Mouse (Mus musculus): Measurements from ENCODE around the gene Apobec4.

DNA sequence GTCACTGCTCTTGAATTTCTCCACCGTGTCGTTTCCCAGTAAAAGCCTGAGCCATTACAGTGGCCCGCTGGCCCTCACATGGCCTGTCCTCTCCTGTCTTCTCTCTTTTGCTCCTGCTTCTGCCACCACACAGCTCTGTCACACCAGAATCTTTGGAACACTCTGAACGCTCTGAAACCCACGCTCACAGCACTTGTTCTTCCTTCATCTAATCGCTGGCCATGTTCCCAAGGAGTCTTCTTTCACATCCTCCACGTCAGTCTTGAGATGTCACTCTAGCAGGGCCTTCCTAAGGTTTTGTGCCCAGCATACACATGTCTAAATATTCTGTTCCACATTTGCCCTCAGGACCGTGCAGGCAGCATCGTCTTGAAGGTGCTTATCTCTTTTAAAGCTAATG lies 20.7 kb downstream of the Apobec4 start:
- TF ChIP-seq POLR2A (IDR thresholded peaks at IDR 0.05; ENCODE audit: borderline replicate concordance, extremely low read depth, low read depth, low read length) (no peak), CTCF (IDR thresholded peaks at IDR 0.05; ENCODE audit: insufficient read depth, low read length) (no peak)
